Mouse (Mus musculus): ENCODE results near the gene Ddx47. TPM values are rescaled to one million over a fixed set of nuclear protein-coding genes. Genes with fewer than 3 reads are reported as not detected.

Gene Ddx47
- total and polyA plus RNA-seq, 3 experiments = 102 to 117 TPM; not detected in 1

Other genes starting within 250 kb of the Ddx47 start
- gene Dusp16, start 219.0 kb upstream of the Ddx47 start, total RNA-seq (2012; rRNA removed) = 1.9 and 2.2 TPM in 2 replicates
- 1 to 10 TPM in 1 of 2 experiments, not detected in 1; 6.9 TPM for gene Dusp16, start 219.0 kb upstream of the Ddx47 start, polyA plus RNA-seq (2012; ENCODE audit: insufficient read depth in 1 of 2, insufficient read length in 2 of 2, low read depth in 1 of 2, low replicate concordance in 2 of 2, missing spikeins in 1 of 2)
- gene Crebl2, start 181.5 kb upstream of the Ddx47 start, total RNA-seq (2012; rRNA removed) = 1.5 and 2.1 TPM in 2 replicates
- gene Crebl2, start 181.5 kb upstream of the Ddx47 start, polyA plus RNA-seq (2012; ENCODE audit: insufficient read depth in 1 of 2, insufficient read length in 2 of 2, low read depth in 1 of 2, low replicate concordance in 2 of 2, missing spikeins in 1 of 2) = 1 to 10 TPM in 1 of 2 experiments, not detected in 1; 3.7 TPM
- gene Gpr19, start 113.0 kb upstream of the Ddx47 start, total RNA-seq (2012; rRNA removed) = 8.4 and 9.0 TPM in 2 replicates
- gene Gpr19, start 113.0 kb upstream of the Ddx47 start, polyA plus RNA-seq (2012; ENCODE audit: insufficient read depth in 1 of 2, insufficient read length in 2 of 2, low read depth in 1 of 2, low replicate concordance in 2 of 2, missing spikeins in 1 of 2) = 10 to 100 TPM in 1 of 2 experiments, not detected in 1; 11.7 TPM
- 7.7 and 12.0 TPM in 2 replicates for gene Cdkn1b, start 91.2 kb upstream of the Ddx47 start, total RNA-seq (2012; rRNA removed)
- gene Cdkn1b, start 91.2 kb upstream of the Ddx47 start, polyA plus RNA-seq (2012; ENCODE audit: insufficient read depth in 1 of 2, insufficient read length in 2 of 2, low read depth in 1 of 2, low replicate concordance in 2 of 2, missing spikeins in 1 of 2) = 10 to 100 TPM in 1 of 2 experiments, not detected in 1; 21.2 TPM
- 0.07 and 0.12 TPM in 2 replicates for gene Apold1, start 29.9 kb upstream of the Ddx47 start, total RNA-seq (2012; rRNA removed)
- gene Apold1, start 29.9 kb upstream of the Ddx47 start, polyA plus RNA-seq (2012; ENCODE audit: insufficient read depth in 1 of 2, insufficient read length in 2 of 2, low read depth in 1 of 2, low replicate concordance in 2 of 2, missing spikeins in 1 of 2) = under 1 TPM in 1 of 2 experiments, not detected in 1; 0.08 TPM
- not detected in 2 replicates for gene Gprc5a, start 54.0 kb downstream of the Ddx47 start, total RNA-seq (2012; rRNA removed)
- under 1 TPM in 1 of 2 experiments, not detected in 1; 0.06 TPM for gene Gprc5a, start 54.0 kb downstream of the Ddx47 start, polyA plus RNA-seq (2012; ENCODE audit: insufficient read depth in 1 of 2, insufficient read length in 2 of 2, low read depth in 1 of 2, low replicate concordance in 2 of 2, missing spikeins in 1 of 2)
- not detected in 2 replicates for gene Gprc5d, start 106.7 kb downstream of the Ddx47 start, total RNA-seq (2012; rRNA removed)
- not detected for gene Gprc5d, start 106.7 kb downstream of the Ddx47 start, polyA plus RNA-seq (2012; ENCODE audit: insufficient read depth in 1 of 2, insufficient read length in 2 of 2, low read depth in 1 of 2, low replicate concordance in 2 of 2, missing spikeins in 1 of 2)
- 11.9 and 12.2 TPM in 2 replicates for gene Fam234b, start 186.4 kb downstream of the Ddx47 start, total RNA-seq (2012; rRNA removed)
- gene Fam234b, start 186.4 kb downstream of the Ddx47 start, polyA plus RNA-seq (2012; ENCODE audit: insufficient read depth in 1 of 2, insufficient read length in 2 of 2, low read depth in 1 of 2, low replicate concordance in 2 of 2, missing spikeins in 1 of 2) = 10 to 100 TPM in 1 of 2 experiments, not detected in 1; 20.5 TPM
- gene Hebp1, start 186.4 kb downstream of the Ddx47 start, total RNA-seq (2012; rRNA removed) = 8.5 and 16.7 TPM in 2 replicates
- 10 to 100 TPM in 1 of 2 experiments, not detected in 1; 25.1 TPM for gene Hebp1, start 186.4 kb downstream of the Ddx47 start, polyA plus RNA-seq (2012; ENCODE audit: insufficient read depth in 1 of 2, insufficient read length in 2 of 2, low read depth in 1 of 2, low replicate concordance in 2 of 2, missing spikeins in 1 of 2)
- gene Gsg1, start 242.7 kb downstream of the Ddx47 start, total RNA-seq (2012; rRNA removed) = not detected in 2 replicates
- not detected for gene Gsg1, start 242.7 kb downstream of the Ddx47 start, polyA plus RNA-seq (2012; ENCODE audit: insufficient read depth in 1 of 2, insufficient read length in 2 of 2, low read depth in 1 of 2, low replicate concordance in 2 of 2, missing spikeins in 1 of 2)